Mouse (Mus musculus): ENCODE data around the gene Pdzph1.
A peak's percentile ranks its signal among the peaks of the same experiment; 100 is the strongest.

Gene Pdzph1

GRCm38 (mm10) chr17:58923316-58923866 lies 67.8 kb downstream of the Pdzph1 start:
- no peak for DNase-seq (ENCODE audit: low spot score in 2 of 2)

DNA sequence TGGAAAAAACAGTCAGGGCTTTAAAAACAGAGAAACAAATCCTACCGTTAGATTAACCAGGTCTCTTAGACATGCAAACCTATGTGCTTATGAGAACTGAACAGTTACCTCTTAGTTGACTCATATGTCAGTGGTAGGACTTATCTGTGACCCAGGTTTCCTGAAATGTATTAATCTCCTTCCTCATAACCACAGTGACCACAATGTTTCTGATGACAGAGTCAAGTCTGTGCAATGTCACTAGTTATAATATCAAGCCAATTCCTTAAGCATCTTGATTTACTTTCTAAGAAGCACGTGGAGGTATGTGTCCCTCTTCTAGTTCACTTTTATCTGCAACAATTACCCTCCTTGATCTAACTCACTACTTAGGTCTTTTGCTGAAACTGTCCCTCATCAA lies 68.4 kb downstream of the Pdzph1 start:
- DNase-seq (ENCODE audit: low spot score in 2 of 2), result no peak

- DNase-seq (ENCODE audit: low spot score in 2 of 2), result no peak
Observed at GRCm38 (mm10) chr17:58919927-58920326, 71.2 kb downstream of the Pdzph1 start.

DNA sequence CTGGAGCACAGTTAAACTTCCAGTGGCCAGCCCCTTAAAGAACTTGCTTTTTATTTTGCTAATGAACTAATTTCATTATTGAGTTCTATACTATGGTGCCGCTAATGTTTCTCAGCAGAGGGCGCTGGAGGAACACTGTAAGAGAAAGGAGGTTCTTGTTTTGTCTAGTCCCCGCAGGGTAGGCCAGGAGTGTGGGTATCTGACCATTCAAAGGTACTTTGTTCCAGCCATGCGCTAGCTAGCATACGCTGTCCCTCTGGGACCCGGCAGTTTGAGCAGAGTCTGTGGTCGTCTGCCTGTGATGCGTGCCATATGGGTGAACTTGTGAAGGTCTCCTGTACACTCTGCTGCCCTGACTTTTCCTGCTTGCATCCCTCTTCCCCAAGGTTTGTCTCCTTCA lies 72.1 kb downstream of the Pdzph1 start:
- peak in 1 of 2 experiments; percentile 43 for DNase-seq (ENCODE audit: low spot score in 2 of 2)

DNA sequence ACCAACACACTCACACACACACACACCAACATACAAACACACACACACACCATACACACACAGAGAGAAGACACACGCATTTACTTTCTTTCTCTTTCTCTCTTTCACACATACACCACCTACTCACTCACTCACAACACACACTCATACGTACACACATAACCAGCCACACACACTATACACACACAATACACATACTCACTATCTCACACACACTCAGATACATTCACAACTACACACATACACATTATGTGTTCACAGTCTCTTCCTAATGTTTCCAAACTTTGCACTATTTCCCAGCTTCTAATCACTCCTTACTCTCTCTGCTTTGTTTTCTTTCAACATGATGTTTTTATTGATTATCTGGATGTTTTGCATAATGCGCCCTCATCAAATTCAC lies 72.6 kb downstream of the Pdzph1 start:
- DNase-seq (ENCODE audit: low spot score in 2 of 2), result no peak

- no peak for DNase-seq (ENCODE audit: low spot score in 2 of 2)
Observed at GRCm38 (mm10) chr17:58911564-58911963, 79.6 kb downstream of the Pdzph1 start.

- DNase-seq (ENCODE audit: low spot score in 2 of 2), result peak in 1 of 2 experiments; percentile 47
Observed at GRCm38 (mm10) chr17:58909061-58909661, 82.0 kb downstream of the Pdzph1 start.

- DNase-seq (ENCODE audit: low spot score in 2 of 2), result no peak
Observed at GRCm38 (mm10) chr17:58906001-58906400, 85.2 kb downstream of the Pdzph1 start.

DNA sequence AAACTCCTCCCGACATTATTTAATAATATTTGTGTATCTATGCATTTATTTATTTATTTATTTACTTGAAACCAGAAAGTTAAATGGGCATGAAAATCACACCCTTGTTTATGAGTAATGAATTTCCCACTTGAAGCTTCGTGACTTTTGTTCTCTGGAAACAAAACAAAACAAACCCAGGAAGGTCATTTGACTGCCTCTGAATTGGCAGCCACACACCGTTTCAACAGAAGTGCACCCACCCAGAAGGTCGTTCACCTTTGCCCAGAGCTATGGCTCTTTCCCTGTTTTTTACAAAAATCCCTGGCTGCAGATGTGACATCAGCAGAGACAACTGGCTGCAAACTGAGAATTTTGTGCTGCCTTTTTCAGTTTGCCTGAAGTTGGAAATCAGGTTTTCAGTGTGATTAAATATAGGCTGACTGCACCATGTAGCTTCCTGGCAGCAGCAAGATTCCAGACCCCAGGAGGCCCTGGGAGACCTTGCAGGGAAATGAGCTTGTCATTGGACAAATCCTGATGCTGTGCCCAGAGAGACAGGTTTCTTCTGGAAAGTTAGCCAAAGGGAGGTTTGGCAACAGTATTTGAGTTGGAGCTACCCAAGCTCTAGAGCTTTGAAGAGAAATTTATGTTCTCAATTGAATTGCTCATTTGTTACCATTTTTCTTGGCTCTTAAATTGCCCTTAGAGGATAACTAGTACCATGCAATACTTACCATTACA lies 99.5 kb downstream of the Pdzph1 start:
- no peak for DNase-seq (ENCODE audit: low spot score in 2 of 2)

DNA sequence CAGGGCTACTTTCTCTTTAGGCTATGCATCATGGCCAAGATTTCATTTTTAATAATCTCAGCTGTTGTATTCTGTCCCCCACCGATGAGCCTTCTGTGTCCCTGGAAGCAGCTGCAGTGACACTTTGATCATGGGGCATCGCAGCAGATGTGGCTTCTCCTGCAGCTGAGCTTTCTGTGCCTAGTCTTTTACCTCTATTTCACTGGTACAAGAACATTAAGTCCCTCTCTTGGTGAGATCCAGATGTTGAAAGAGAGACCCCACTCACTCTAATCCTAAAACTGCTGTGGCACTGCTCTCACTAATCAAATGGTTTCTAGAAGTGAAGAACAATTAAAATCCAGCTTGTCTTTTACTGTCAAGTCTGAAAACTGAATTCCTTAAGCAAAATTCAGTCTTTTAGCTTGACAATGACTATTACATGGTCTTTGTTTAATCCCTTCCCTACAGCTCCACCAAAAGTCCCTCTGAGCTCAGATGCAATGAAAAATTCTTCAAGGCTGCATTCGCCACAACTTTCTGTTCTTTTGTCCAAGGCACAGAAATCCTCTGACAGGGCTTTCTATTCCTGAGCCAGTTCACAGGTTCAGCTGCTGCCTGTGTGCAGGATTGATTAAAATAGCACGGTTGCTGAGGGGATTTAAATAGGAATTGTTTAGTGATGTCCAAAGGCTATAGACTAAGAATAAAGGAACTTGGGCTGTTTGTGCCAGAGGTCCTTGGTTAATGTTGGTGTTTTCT lies 101.1 kb downstream of the Pdzph1 start:
- DNase-seq (ENCODE audit: low spot score in 2 of 2), result no peak

GRCm38 (mm10) chr17:58884393-58884792 lies 106.8 kb downstream of the Pdzph1 start:
- DNase-seq (ENCODE audit: low spot score in 2 of 2), result no peak

- no peak for DNase-seq (ENCODE audit: low spot score in 2 of 2)
Observed at GRCm38 (mm10) chr17:58873356-58873755, 117.8 kb downstream of the Pdzph1 start.

DNA sequence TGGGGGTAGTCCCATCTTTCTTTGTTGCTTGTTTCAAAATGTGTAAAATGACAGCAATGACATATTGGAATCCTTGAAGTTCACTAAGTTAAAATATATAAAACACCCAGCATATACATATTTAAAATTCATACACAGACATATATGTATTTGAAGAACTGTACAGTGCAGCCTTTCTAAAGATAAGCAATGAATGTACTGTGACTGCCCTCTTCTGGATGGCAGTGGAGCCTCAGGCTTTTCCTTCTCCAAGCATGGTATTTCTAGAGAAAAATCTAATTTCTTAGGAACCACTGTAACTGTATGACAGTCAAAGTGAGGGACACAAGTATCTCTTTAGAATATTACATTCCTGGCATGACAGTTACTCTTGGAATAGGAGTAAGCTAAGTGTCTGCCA lies 120.4 kb downstream of the Pdzph1 start:
- DNase-seq (ENCODE audit: low spot score in 2 of 2), result peak in 1 of 2 experiments; percentile 7

All from left cerebral cortex, adult 9 months (tissue).